Mouse (Mus musculus) large intestine, adult 2 months (tissue): Measurements from ENCODE around the gene Ythdc1. TPM values are rescaled to one million over a fixed set of nuclear protein-coding genes. Genes with fewer than 3 reads are reported as not detected.
"Not testable (repeated sequence)": the region's sequence is repeated elsewhere in the genome, so short reads cannot be mapped to it uniquely, and the experiment has no call there.

ENCODE experiments used
- DNase-seq: peaks from one replicate; pipeline ENCODE4 v3.0.0-alpha.2; 2012; ENCODE audit warnings: low read depth, low spot score
- WGBS: fragments of 180-500 bp; shearing (Covaris S2); methylation state at CpG from one replicate; pipeline ENCODE4 v1.1.7; 2018; 5-methylcytosine and 5-hydroxymethylcytosine counted together
- polyA plus RNA-seq: library from polyadenylated mRNA; depleted of rRNA; stranded (reverse); fragments of >200 nt; gene quantifications from 2 replicates; pipeline ENCODE4 v1.2.3, GENCODE M21; 2012; rRNA removed

Ythdc1 gene
- 10.9 and 12.9 TPM in 2 replicates for polyA plus RNA-seq

GRCm38 (mm10) chr5:86803962-86804940 is at the start of gene Ythdc1:
Ythdc1 (plus strand) TSS chr5:86804221.
- under 1% methylated on average over 111 of the region's 111 CpGs for WGBS
- peak; percentile 95 for DNase-seq

DNA sequence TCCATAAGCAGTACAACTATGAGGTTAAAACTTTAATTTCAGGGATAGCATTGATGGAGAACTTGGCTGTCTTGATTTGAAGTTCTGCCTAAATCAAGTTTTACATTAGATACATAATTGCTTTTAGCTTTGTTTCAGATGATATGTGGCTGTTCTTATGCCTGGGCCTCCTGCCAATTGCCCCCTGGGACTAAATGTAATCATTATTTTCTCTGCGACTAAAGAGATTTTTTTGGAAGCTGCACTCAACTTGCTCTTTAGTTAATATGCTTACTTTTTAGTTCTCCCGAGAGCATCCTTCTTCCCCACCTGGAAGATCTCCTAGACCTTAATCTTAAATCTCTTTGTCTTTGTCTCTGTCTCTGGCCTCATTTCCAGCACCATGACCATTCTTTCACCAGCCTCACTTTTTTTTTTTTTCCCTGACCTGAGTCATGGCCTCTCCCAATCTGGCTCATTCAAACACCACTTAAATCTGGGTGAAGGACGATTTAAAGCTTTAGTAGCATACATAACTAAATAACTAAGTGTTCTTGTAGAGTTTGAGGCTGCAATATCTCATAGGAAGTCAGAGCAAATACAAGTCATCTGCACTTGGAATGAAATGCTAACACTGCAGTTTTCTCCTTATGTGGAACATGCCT is 34.9 kb upstream of the Ythdc1 start:
- 41% methylated on average over 3 of the region's 3 CpGs for WGBS
- DNase-seq = no peak

DNA sequence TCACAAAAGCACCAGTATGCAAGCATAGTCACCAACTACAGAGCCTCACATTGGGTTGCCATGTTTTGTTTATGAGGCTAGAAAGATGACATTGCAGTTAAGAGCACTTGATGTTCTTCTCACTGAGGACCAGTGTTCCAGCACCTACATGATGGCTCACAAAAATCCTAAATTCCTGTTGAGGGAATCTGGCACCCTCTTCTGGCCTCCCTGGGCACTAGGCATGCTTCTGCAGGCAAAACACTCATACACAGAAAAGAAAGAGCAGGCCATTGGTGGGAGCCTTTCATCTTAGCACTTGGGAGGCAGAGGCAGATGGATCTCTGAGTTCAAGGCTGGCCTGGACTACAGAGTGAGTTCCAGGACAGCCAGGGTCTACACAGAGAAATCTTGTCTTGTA is 33.0 kb upstream of the Ythdc1 start:
- no peak for DNase-seq

DNA sequence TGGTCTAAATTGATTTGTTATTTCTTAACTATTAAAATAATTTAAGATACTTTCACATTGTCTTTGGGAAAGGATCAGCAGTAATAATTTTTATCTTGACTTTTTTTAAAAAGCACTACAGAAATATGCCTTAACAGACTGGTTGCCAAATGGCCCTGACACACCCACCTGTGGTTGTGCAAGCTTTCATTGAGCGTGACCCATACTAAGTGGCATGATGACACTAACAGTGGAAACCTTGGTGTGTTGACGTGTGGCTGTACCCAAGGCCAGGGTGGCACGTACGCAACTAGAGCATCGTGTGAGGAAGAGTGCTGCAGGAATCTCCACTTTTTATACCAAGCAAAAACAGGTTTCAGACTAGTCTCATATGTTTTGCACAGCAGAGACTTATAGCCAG is 27.1 kb upstream of the Ythdc1 start:
- DNase-seq = no peak
- WGBS = 59% methylated on average over 5 of the region's 5 CpGs

DNA sequence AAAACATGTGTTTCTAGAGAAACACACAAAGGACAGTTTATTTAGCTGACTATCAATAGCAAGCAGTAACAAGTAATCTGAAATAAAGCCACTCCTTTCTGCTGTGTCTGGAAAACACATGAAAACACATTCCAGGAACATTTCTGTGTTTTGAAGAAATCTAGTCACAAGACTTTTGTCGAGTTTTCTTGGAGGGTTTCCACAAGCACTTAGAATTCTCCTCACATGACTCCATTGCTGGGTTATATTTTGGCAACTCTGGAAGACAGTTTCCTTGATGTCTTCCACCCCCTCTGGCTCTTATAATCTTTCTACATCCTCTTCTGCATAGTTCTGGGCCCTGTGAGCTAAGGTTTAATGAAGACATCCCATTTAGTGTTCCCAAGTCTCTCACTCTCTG is 25.6 kb upstream of the Ythdc1 start:
- WGBS = 51% methylated on average over 1 of the region's 1 CpGs
- no peak for DNase-seq

DNA sequence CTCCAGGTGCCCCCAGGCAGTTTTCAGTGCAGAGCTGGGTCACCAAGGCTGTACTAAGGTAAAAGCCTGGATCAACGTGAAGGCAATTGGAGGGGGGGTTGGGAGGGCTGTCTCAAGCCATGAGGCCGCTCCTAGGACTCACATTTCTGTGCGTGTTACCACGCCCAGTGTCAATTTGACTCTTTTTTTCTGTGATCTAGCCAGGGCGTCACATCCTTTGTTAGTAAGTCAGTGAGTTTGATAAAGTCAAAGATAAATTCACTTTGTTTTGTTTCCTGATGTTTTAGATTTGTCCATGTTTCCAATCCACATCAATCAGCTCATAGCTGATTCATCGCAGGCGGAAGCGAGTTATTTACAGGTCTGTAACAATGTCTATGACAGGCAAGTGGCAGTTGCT is 21.0 kb upstream of the Ythdc1 start:
- 54% methylated on average over 8 of the region's 8 CpGs for WGBS
- DNase-seq = no peak

DNA sequence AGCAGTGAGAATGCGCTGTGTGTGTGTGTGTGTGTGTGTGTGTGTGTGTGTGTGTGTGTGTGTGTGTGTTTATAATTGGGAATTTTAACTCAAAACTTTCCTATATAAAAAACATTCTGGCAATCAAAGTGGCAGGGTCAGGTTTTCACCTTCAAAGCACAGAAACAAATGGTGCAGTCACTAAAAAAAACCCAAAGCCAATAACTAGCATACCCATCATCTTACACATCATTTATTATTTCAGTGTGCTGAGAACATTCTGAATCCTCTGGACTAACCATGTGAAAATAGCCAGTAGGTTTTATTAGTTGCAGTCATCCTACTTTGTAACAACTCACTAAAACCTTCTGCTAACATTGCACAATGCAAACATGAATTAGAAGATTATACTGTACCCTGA is 19.8 kb upstream of the Ythdc1 start:
- no peak for DNase-seq
- WGBS = 86% methylated on average over 1 of the region's 1 CpGs

GRCm38 (mm10) chr5:86786798-86787197 is 17.2 kb upstream of the Ythdc1 start:
- WGBS = 61% methylated on average over 1 of the region's 1 CpGs
- no peak for DNase-seq

GRCm38 (mm10) chr5:86789954-86790353 is 14.1 kb upstream of the Ythdc1 start:
- DNase-seq = no peak
- WGBS = 21% methylated on average over 2 of the region's 2 CpGs

DNA sequence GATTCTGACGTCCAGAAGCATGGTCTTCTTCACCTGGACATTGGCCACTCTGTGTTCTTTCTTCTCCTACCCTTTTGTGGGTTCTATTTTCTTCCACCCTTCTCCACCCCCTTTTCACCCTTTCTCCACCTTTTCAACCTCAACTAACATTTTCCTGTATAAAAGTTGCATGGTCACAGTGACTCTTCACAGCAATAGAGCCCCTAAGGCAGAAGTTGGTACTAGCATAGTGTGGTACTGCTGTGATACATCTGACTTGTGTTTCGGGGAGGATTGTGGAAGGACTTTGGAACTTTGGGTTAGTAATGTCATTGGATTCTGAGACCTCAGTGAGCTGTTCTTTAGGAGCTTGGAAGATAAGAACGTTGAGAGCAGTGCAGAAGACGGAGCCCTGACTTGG is 11.8 kb upstream of the Ythdc1 start:
- WGBS = 55% methylated on average over 4 of the region's 4 CpGs

DNA sequence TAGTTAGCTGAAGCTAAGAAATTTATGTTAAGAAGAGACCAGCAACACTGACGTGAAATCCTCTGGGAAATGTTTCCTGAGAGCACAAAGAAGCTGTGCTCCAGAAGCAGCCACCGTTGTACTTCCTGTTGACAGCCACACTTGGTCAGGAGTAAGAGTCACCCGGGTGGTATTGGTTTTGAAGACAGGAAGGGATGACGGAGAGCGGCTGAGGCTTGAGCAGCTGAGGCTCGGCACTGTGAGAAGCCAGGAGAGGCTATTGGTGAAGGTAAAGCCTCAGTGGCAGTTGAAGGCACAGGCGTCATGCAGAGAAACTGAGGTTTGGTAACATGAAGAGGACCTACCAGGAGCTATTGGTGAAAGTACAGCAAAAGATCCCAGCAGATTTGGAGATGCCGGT is 11.2 kb upstream of the Ythdc1 start:
- DNase-seq = no peak
- WGBS = 76% methylated on average over 8 of the region's 8 CpGs

More for the DNA sequence above, 11.8 kb upstream of the Ythdc1 start:
- DNase-seq = no peak

- DNase-seq = no peak
- WGBS = 48% methylated on average over 3 of the region's 3 CpGs
Measured at GRCm38 (mm10) chr5:86816795-86817194, 12.8 kb downstream of the Ythdc1 start.

GRCm38 (mm10) chr5:86836378-86836777 is 32.4 kb downstream of the Ythdc1 start:
- 83% methylated on average over 4 of the region's 4 CpGs for WGBS

DNA sequence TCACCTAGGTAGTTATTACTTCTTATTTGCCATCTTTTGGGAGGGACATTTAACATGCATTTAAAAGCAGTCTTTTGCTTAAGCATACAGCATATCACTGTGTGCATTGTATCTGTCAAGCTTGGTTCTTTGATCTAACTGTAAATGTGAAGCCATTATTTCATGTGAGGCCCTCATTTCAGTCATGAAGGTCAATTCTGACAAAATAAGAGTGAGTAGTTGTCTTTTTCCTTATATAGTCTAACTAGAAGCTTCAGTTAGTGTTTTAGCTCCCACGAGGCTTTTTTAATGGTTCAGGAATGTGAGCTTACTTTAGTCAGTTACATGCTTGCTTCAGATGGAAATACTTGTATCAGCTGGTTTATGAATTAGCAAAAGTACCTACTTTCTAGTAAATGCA is 34.1 kb downstream of the Ythdc1 start:
- no peak for DNase-seq
- 68% methylated on average over 1 of the region's 1 CpGs for WGBS

More at GRCm38 (mm10) chr5:86836378-86836777, 32.4 kb downstream of the Ythdc1 start:
- not testable (repeated sequence) for DNase-seq

GRCm38 (mm10) chr5:86839472-86839871 is 35.5 kb downstream of the Ythdc1 start:
- WGBS = 86% methylated on average over 1 of the region's 1 CpGs
- no peak for DNase-seq

GRCm38 (mm10) chr5:86840207-86840606 is 36.2 kb downstream of the Ythdc1 start:
- no peak for DNase-seq
- 78% methylated on average over 2 of the region's 2 CpGs for WGBS

DNA sequence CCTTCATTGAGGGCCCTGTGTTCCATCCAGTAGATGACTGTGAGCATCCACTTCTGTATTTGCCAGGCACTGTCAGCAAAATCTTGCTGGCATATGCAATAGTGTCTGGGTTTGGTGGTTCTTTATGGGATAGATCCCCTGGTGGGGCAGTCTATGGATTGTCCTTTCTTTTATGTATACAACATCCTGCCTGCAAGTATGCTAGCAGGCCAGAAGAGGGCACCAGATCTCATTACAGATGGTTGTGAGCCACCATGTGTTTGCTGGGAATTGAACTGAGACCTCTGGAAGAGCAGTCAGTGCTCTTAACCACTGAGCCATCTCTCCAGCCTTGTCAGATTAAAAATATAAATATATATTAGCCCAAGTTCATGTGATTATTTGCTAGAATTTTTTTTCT is 37.2 kb downstream of the Ythdc1 start:
- DNase-seq = not testable (repeated sequence)

DNA sequence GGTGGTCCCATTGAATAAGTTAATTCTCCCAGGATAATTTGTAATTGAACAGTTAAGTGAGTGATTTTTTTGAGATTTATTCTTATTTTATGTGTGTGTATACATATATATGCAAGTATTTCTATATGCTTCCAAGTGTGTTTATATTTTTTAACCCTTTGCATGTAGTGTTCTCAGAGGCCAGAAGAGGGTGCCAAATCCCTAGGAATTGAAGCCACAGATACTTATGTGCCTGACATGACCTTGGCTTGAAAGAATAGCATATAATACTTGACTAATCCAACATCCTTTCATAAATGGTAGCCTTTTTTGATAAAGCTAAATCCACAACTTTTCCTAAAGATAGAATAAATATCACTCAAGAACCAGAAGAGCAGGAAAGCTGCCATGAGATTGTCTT is 46.1 kb downstream of the Ythdc1 start:
- peak; percentile 19 for DNase-seq

DNA sequence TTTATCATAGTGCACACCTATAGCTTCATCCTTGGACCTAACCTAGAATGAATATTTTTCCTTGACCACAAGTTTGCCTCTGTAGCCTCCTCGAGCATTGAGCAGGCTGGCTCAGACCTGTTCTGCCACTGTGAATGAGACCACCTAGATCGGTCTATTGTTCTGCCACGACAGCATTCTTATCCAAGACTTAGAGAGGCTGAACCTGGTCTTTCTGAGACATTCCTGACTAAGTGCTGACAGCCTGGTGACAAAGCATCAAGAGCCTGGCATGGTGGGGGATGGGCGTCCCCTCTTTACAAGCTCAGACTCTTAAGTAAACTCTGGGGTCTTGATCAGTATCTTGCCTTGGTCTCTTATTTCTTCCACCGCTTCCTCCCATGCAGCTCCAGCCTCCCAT is 47.6 kb downstream of the Ythdc1 start:
- WGBS = 72% methylated on average over 5 of the region's 5 CpGs

DNA sequence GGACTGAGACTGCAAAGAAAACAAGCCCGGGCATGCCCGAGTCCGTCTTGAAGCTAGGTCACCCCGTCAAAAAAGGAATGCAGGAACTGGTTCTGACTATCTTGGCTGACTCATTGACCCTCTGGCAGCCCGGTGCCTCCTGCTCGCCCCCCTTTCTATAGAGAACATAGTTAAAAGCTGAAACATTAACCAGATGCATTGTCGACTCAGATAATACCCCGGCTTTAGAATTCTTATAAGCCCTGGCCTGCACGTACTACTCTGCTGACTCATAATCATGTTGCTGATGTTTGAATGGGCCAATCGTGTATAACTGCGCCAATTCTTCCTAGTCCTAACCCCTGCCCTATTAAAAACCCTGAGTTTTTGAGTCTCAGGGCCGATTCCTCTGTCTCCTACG is 52.5 kb downstream of the Ythdc1 start:
- 57% methylated on average over 13 of the region's 13 CpGs for WGBS
- not testable (repeated sequence) for DNase-seq

More for the DNA sequence above, 47.6 kb downstream of the Ythdc1 start:
- no peak for DNase-seq

GRCm38 (mm10) chr5:86857682-86858081 is 53.7 kb downstream of the Ythdc1 start:
- no peak for DNase-seq
- WGBS = 27% methylated on average over 1 of the region's 1 CpGs
